Mouse (Mus musculus): ENCODE measurements around the gene Klf9.

- TF ChIP-seq CTCF (IDR thresholded peaks at IDR 0.05; ENCODE audit: control insufficient read depth, insufficient read depth, low read length) (no peak), POLR2A (IDR thresholded peaks at IDR 0.05; ENCODE audit: borderline replicate concordance, control insufficient read depth, low read depth, low read length) (0 out of 2 replicates have a peak, but pooled peaks have one; percentile 30)
These were observed 5.5 kb upstream of the Klf9 start for GRCm38 (mm10) chr19:23135349-23136201.

All from bone marrow, adult 2 months (tissue).